Mouse (Mus musculus) C2C12 (cell line): ENCODE results near the gene Iqsec1.

Experiments
- CTCF ChIP-seq: IDR thresholded peaks from one replicate; pipeline ENCODE4 v1.5.1; 2011; ENCODE audit not compliant: control insufficient read depth, insufficient read depth, insufficient read length
- MAX ChIP-seq: IDR thresholded peaks from one replicate; pipeline ENCODE4 v1.6.1; 2011; ENCODE audit warnings: mild to moderate bottlenecking, control low read depth
- MYOD1 ChIP-seq: IDR thresholded peaks from one replicate; pipeline ENCODE4 v1.6.1; 2011; ENCODE audit warnings: low read depth; ENCODE audit not compliant: control insufficient read depth, insufficient read length
- MYOG ChIP-seq: IDR thresholded peaks from one replicate; pipeline ENCODE4 v1.6.1; 2011; ENCODE audit not compliant: control insufficient read depth, insufficient read length; ENCODE audit errors: extremely low read depth
- USF1 ChIP-seq: IDR thresholded peaks from one replicate; pipeline ENCODE4 v1.6.1; 2011; ENCODE audit warnings: low read depth, mild to moderate bottlenecking, control low read depth, moderate library complexity

DNA sequence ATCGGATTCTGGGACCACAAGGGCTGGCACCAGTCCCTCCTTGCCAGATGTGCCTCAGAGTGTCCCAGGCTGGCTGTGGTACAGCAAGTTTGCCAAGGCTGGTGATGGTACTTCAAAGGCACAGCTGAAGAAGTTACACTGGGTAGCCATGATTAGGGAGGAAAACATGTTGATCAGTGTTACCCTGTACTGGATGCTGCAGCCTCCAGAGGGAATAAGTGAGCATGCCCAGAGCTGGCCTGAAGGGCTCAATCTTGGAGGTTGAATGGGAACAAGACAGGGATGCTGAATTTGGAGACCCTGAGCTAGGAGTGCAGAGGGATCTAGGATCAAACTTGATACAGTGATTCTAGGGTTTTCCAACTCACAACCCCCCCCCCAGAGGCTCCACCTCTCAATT is 175.0 kb downstream of the Iqsec1 start:
- TF ChIP-seq CTCF, result no peak
- TF ChIP-seq USF1, result no peak
- no peak for TF ChIP-seq MYOD1
- TF ChIP-seq MYOG, result no peak
- no peak for TF ChIP-seq MAX
